Mouse (Mus musculus) neural tube, embryonic 15.5 days (tissue): ENCODE measurements around the gene Afmid. TPM values are rescaled to one million over a fixed set of nuclear protein-coding genes. Genes with fewer than 3 reads are reported as not detected.

Experiments used
- ATAC-seq: fragments of 200-750 bp; cut with Nextera tagmentation; 2 replicates; pipeline ENCODE4 v1.8.0; 2017; ENCODE audit warnings: mild to moderate bottlenecking, moderate TSS enrichment, moderate library complexity; ENCODE audit not compliant: low FRiP score
- H3K27ac ChIP-seq: fragments of 300-500 bp; sonication (generic); replicated peaks from 2 replicates; pipeline ENCODE4 v1.5.1; 2015; ENCODE audit warnings: mild to moderate bottlenecking, inconsistent platforms
- H3K27me3 ChIP-seq: fragments of 300-500 bp; sonication (generic); replicated peaks from 2 replicates; pipeline ENCODE4 v1.6.1; 2015; ENCODE audit warnings: inconsistent platforms
- H3K36me3 ChIP-seq: fragments of 300-500 bp; sonication (generic); 2 replicates; pipeline ENCODE4 v1.6.1; 2015; ENCODE audit warnings: inconsistent platforms
- H3K4me1 ChIP-seq: fragments of 300-500 bp; sonication (generic); 2 replicates; pipeline ENCODE4 v1.6.1; 2015; ENCODE audit warnings: inconsistent platforms
- H3K4me2 ChIP-seq: fragments of 300-500 bp; sonication (generic); 2 replicates; pipeline ENCODE4 v1.6.1; 2015; ENCODE audit warnings: inconsistent platforms, mild to moderate bottlenecking, moderate library complexity
- H3K4me3 ChIP-seq: fragments of 300-500 bp; sonication (generic); replicated peaks from 2 replicates; pipeline ENCODE4 v1.5.1; 2015; ENCODE audit warnings: mild to moderate bottlenecking, inconsistent platforms
- H3K9ac ChIP-seq: fragments of 300-500 bp; sonication (generic); replicated peaks from 2 replicates; pipeline ENCODE4 v1.6.1; 2015; ENCODE audit warnings: mild to moderate bottlenecking, inconsistent platforms
- H3K9me3 ChIP-seq: fragments of 300-500 bp; sonication (generic); replicated peaks from 2 replicates; pipeline ENCODE4 v1.6.1; 2016; ENCODE audit warnings: inconsistent platforms
- WGBS: fragments of 180-500 bp; shearing (Covaris S2); methylation state at CpG from one replicate; pipeline ENCODE4 v1.1.7; 2015; ENCODE audit warnings: mixed read lengths; 5-methylcytosine and 5-hydroxymethylcytosine counted together
- polyA plus RNA-seq: library from polyadenylated mRNA; unstranded; fragments of >200 nt; fragmentation: Nextera tagmentation; extraction: Ambion mirVana; gene quantifications from 2 replicates; pipeline ENCODE4 v1.2.1, GENCODE M21; 2015

Gene Afmid
- polyA plus RNA-seq: 6.0 and 8.0 TPM in 2 replicates

- peak; percentile 69 for ATAC-seq
- Histone ChIP-seq H3K9me3 (no peaks in the 10 kb centered on the region), H3K4me2 (peak within 1 kb of the TSS; percentile 91), H3K4me1 (peaks cover 60% of the 10 kb centered on the region), H3K9ac (peak within 1 kb of the TSS; percentile 58), H3K27ac (peak within 1 kb of the TSS; percentile 71), H3K4me3 (peak within 1 kb of the TSS; percentile 45), H3K36me3 (no peaks in the 10 kb centered on the region), H3K27me3 (no peaks in the 10 kb centered on the region)
- under 1% methylated on average over 34 of the region's 34 CpGs for WGBS
Measured at GRCm38 (mm10) chr11:117825333-117826101, at the start of gene Afmid, which contains the start of gene Tk1. Afmid (plus strand) TSS chr11:117825924. Tk1 (minus strand) TSS chr11:117826092.

DNA sequence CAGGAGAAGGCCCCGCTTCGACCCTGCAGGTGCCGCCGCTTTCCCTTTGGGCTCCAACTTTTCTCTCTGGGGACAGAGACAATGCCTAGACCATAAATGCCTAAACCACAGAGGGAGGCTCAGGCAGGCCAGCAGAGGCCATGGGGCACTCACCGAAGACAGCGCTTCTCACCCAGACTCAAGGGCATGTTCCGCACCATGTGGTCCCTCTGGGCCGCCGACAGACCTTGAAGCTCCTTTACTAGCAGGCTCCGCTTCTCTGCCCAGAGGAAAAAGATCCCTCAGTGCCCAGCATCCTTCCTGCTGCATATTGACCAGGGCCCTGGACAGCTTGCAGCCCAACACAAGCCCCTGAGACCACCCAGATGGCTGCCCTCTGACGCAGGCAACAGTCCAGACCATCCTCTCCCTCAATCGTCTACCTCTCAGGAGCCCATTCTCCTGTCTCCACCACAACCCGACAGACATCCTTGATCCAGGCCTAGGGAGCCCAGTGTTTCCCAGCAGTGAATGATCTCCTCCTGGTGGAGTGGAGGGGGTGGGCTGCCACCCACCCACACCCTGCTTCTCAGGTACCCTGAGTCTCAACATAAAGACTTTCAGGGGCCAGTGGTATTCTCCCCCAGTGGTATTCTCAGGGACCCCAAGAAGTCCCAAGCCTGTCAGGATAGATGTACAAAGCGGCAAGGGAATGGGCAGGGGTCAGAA is 49.5 kb upstream of the Afmid start:
- H3K36me3 ChIP-seq: no peaks in the 10 kb centered on the region
- H3K4me3 ChIP-seq: no peak overlapping the region
- peaks cover 15% of the 10 kb centered on the region for H3K27me3 ChIP-seq
- H3K9me3 ChIP-seq: no peaks in the 10 kb centered on the region
- no peak overlapping the region for H3K4me2 ChIP-seq
- WGBS: 85% methylated on average over 14 of the region's 14 CpGs
- no peak for ATAC-seq
- no peak overlapping the region for H3K9ac ChIP-seq
- no peak overlapping the region for H3K27ac ChIP-seq
- H3K4me1 ChIP-seq: peaks cover 28% of the 10 kb centered on the region

GRCm38 (mm10) chr11:117777111-117777510 is 48.6 kb upstream of the Afmid start:
- H3K9ac ChIP-seq: no peak overlapping the region
- H3K9me3 ChIP-seq: no peaks in the 10 kb centered on the region
- WGBS: 79% methylated on average over 5 of the region's 5 CpGs
- no peak overlapping the region for H3K4me3 ChIP-seq
- peaks cover 35% of the 10 kb centered on the region for H3K4me1 ChIP-seq
- H3K36me3 ChIP-seq: no peaks in the 10 kb centered on the region
- peaks cover 24% of the 10 kb centered on the region for H3K27me3 ChIP-seq
- no peak overlapping the region for H3K4me2 ChIP-seq
- H3K27ac ChIP-seq: no peak overlapping the region
- ATAC-seq: no peak

DNA sequence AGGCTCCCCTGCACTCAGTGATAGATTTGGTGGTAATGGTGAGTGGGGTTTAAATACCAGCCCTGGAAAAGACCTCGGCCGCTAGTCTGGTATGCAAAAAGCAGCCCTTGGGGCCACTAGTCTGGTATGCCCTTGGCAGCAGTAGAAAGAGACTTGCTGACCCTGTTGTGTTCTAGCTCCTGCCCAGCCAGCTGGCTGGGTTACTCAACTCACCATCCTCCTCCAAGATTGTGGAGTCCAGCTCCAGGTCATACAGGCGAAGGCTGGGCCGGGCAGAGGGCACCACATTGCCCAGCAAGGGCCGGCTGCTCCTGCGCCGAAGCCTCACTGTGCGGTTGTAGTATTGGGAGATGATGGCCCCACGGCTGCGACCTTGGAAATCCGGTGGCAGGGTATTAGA is 47.7 kb upstream of the Afmid start:
- H3K4me3 ChIP-seq: no peak overlapping the region
- H3K27ac ChIP-seq: no peak overlapping the region
- H3K4me1 ChIP-seq: peaks cover 39% of the 10 kb centered on the region
- H3K9me3 ChIP-seq: no peaks in the 10 kb centered on the region
- H3K9ac ChIP-seq: no peak overlapping the region
- no peak overlapping the region for H3K4me2 ChIP-seq
- 94% methylated on average over 11 of the region's 11 CpGs for WGBS
- H3K36me3 ChIP-seq: no peaks in the 10 kb centered on the region
- ATAC-seq: no peak
- H3K27me3 ChIP-seq: peaks cover 27% of the 10 kb centered on the region

GRCm38 (mm10) chr11:117778851-117779433 is 46.8 kb upstream of the Afmid start:
- Histone ChIP-seq H3K27ac (peak overlapping the region; percentile 51), H3K4me2 (peak overlapping the region; percentile 59), H3K36me3 (no peaks in the 10 kb centered on the region), H3K9ac (no peak overlapping the region), H3K4me3 (0 out of 2 replicates have a peak overlapping the region, but pooled peaks have one; percentile 27), H3K4me1 (peaks cover 44% of the 10 kb centered on the region), H3K9me3 (no peaks in the 10 kb centered on the region), H3K27me3 (peaks cover 31% of the 10 kb centered on the region)
- WGBS: 54% methylated on average over 12 of the region's 12 CpGs
- ATAC-seq: no peak

DNA sequence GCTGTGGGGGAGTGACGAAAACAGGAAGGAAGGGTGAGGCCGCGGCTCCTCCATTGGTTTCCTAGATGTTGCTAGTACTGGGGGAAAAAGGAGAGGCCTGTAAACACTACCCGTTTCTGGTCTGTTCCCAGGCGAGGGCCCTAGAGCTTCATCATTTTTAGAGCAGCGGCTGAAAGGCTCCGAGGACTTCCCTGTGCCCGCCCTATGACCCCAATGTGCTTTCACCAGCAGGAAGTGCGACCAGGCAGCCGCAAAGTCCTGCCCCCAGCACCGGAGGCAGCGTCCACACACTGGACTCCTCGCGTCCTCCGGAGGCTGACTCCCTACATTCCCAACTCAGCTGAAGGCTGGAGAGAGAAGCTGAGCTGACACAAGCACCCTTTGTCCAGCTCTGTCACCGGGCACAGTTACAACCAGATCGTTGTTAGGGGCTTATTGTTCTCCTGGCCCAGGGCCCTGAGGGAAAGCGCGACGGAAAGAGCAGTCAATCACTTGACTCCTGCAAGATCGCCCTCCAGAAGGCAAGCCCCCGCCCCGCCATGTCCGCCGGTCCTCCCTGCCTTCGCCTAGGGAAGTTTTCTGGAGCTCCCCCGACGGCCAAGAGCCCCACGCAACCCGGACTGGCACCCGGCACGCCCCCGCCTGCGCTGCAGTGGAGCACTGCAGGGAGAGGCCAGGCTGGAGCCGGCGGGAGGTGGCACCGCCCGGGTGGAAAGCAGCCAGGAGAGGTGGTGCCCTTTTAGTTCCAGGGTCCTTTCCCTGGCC is 46.1 kb upstream of the Afmid start:
- no peaks in the 10 kb centered on the region for H3K9me3 ChIP-seq
- 3% methylated on average over 38 of the region's 38 CpGs for WGBS
- ATAC-seq: peak; percentile 28; the same call in 1 of the 2 replicates
- peaks cover 44% of the 10 kb centered on the region for H3K4me1 ChIP-seq
- H3K27me3 ChIP-seq: peaks cover 33% of the 10 kb centered on the region
- H3K36me3 ChIP-seq: no peaks in the 10 kb centered on the region
- peak overlapping the region; percentile 33; the same call in 1 of the 2 replicates for H3K9ac ChIP-seq
- H3K27ac ChIP-seq: peak overlapping the region; percentile 51
- peak overlapping the region; percentile 27 for H3K4me3 ChIP-seq
- peak overlapping the region; percentile 59 for H3K4me2 ChIP-seq

DNA sequence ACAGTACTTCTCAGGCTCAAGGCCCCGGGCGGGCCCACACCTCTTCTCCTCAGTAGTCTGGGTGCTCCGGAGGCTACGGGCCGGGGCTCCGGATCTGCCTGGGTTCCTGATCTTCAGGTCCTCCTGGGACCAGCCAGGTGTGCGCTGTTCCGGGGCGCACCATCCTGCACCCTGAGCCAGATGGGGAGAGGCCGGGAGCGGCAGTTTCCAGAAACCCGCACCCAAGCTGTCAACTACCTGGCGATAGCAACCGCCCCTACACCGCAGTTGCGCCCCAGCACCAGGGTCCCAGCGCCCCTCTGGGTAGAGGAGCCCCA is 45.6 kb upstream of the Afmid start:
- ATAC-seq: no peak
- peak overlapping the region; percentile 59 for H3K4me2 ChIP-seq
- peaks cover 44% of the 10 kb centered on the region for H3K4me1 ChIP-seq
- H3K36me3 ChIP-seq: no peaks in the 10 kb centered on the region
- 5% methylated on average over 17 of the region's 17 CpGs for WGBS
- H3K9me3 ChIP-seq: no peaks in the 10 kb centered on the region
- peaks cover 33% of the 10 kb centered on the region for H3K27me3 ChIP-seq
- H3K4me3 ChIP-seq: peak overlapping the region; percentile 27
- peak overlapping the region; percentile 33; the same call in 1 of the 2 replicates for H3K9ac ChIP-seq
- peak overlapping the region; percentile 51 for H3K27ac ChIP-seq

- WGBS: 5% methylated on average over 19 of the region's 19 CpGs
- peaks cover 44% of the 10 kb centered on the region for H3K4me1 ChIP-seq
- no peak overlapping the region for H3K9ac ChIP-seq
- H3K27ac ChIP-seq: peak overlapping the region; percentile 51; the same call in 1 of the 2 replicates
- peaks cover 33% of the 10 kb centered on the region for H3K27me3 ChIP-seq
- H3K36me3 ChIP-seq: no peaks in the 10 kb centered on the region
- peak overlapping the region; percentile 27 for H3K4me3 ChIP-seq
- H3K4me2 ChIP-seq: peak overlapping the region; percentile 59
- no peak for ATAC-seq
- no peaks in the 10 kb centered on the region for H3K9me3 ChIP-seq
Measured at GRCm38 (mm10) chr11:117780582-117781111, 45.1 kb upstream of the Afmid start.

GRCm38 (mm10) chr11:117781199-117781821 is 44.4 kb upstream of the Afmid start:
- H3K36me3 ChIP-seq: no peaks in the 10 kb centered on the region
- peaks cover 44% of the 10 kb centered on the region for H3K4me1 ChIP-seq
- no peak overlapping the region for H3K9ac ChIP-seq
- no peak for ATAC-seq
- H3K4me3 ChIP-seq: no peak overlapping the region
- H3K9me3 ChIP-seq: no peaks in the 10 kb centered on the region
- H3K4me2 ChIP-seq: peak overlapping the region; percentile 59
- peaks cover 33% of the 10 kb centered on the region for H3K27me3 ChIP-seq
- H3K27ac ChIP-seq: peak overlapping the region; percentile 42
- WGBS: 20% methylated on average over 18 of the region's 18 CpGs

GRCm38 (mm10) chr11:117781993-117782704 is 43.6 kb upstream of the Afmid start, which contains the start of the genes Tmc8 and Tmc6:
Tmc8 (plus strand) TSS chr11:117782076.
Tmc6 (minus strand) TSS chr11:117782198.
- H3K9me3 ChIP-seq: no peaks in the 10 kb centered on the region
- 41% methylated on average over 24 of the region's 24 CpGs for WGBS
- H3K27ac ChIP-seq: peak within 1 kb of the TSS; percentile 42
- peaks cover 44% of the 10 kb centered on the region for H3K4me1 ChIP-seq
- peak within 1 kb of the TSS; percentile 59 for H3K4me2 ChIP-seq
- H3K9ac ChIP-seq: peak within 1 kb of the TSS; percentile 8; the same call in 1 of the 2 replicates
- no peaks in the 10 kb centered on the region for H3K36me3 ChIP-seq
- H3K27me3 ChIP-seq: peaks cover 33% of the 10 kb centered on the region
- no peak for ATAC-seq
- peak within 1 kb of the TSS; percentile 29 for H3K4me3 ChIP-seq
